Mouse (Mus musculus): ENCODE data around the gene Tmem62.

GRCm38 (mm10) chr2:120998863-120999262 is 22.0 kb downstream of the Tmem62 start:
- no peak for TF ChIP-seq GATA1 (IDR thresholded peaks at IDR 0.05; ENCODE audit: borderline replicate concordance, low read length)
- no peak for TF ChIP-seq FLI1 (IDR thresholded peaks at IDR 0.05; ENCODE audit: low read length)

Data from megakaryocyte, embryonic 14.5 days (primary cell).